Mouse (Mus musculus) 3T3-L1 (cell line): ENCODE measurements at regions not wholly inside any gene's neighbourhood (a gene's known extent, or its start where the extent isn't known, plus 50 kb on each side); places are given as distances from the start of the nearest gene placed in this dataset.
A peak's percentile ranks its signal among the peaks of the same experiment; 100 is the strongest.

Experiments
- DNase-seq: peaks from one replicate; pipeline ENCODE4 v3.0.0-alpha.2; 2015; ENCODE audit warnings: low read depth, low spot score

GRCm38 (mm10) chr15:29356395-29356794, 816.0 kb upstream of the Ctnnd2 start:
- no peak for DNase-seq

GRCm38 (mm10) chr15:29399881-29400280, 772.5 kb upstream of the Ctnnd2 start:
- peak; percentile 78 for DNase-seq

- DNase-seq = no peak
Measured at GRCm38 (mm10) chr15:29433033-29433739, 739.2 kb upstream of the Ctnnd2 start.

- peak; percentile 5 for DNase-seq
Measured at GRCm38 (mm10) chr15:29437699-29438326, 734.6 kb upstream of the Ctnnd2 start.

DNA sequence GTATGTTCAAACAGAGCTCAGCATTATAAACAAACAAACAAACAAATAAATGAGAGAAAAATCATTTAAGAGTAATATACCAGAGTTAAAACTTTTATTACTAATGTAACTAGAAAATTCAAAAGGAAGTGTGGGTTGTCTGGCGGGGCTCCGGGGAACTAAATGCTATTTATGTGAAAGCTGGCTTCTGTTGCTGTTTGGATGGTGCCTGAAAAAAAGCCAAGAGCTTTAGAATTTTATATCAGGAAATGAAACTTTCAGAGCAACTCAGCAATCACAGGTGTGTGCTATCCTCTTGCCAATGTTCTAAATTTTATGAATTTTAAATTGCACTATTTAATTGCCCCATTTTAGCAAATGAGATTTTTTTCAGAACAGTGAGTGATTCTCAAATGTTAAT, 724.5 kb upstream of the Ctnnd2 start:
- no peak for DNase-seq

- DNase-seq = no peak
Measured at GRCm38 (mm10) chr15:29485136-29485535, 687.3 kb upstream of the Ctnnd2 start.

DNA sequence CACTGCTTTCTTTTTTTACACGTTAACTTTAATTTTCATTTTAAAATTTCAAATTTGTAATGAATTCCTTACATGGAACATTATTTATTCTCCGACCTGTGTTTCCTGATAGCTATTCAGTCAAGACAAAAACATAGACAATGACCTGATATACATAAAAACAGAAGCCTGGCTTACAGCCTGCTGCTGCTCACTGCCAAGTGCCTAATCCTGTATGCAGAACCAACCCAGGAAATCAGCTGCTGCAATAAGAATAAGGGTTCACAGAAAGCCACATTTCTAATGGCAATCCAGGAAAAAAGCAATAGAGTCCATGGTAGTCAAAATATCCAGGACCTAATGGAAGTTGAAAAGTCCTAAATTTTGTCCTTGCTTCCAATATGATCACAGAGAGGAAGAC, 642.4 kb upstream of the Ctnnd2 start:
- DNase-seq = no peak

- peak; percentile 76 for DNase-seq
Measured at GRCm38 (mm10) chr15:29568411-29568810, 604.0 kb upstream of the Ctnnd2 start.
